Mouse (Mus musculus) liver, adult 2 months (tissue): ENCODE measurements at regions not wholly inside any gene's neighbourhood (a gene's known extent, or its start where the extent isn't known, plus 50 kb on each side); places are given as distances from the start of the nearest gene placed in this dataset.

ENCODE experiments used
- CTCF ChIP-seq: fragments of 200-500 bp; IDR thresholded peaks from 2 replicates; pipeline ENCODE4 v1.5.1; 2011; ENCODE audit warnings: low read depth, low read length, control low read depth
- POLR2A ChIP-seq: fragments of 200-500 bp; IDR thresholded peaks from 2 replicates; pipeline ENCODE4 v1.6.1; 2011; ENCODE audit warnings: low read length, control low read depth; ENCODE audit not compliant: insufficient read depth; ENCODE audit errors: extremely low read depth

DNA sequence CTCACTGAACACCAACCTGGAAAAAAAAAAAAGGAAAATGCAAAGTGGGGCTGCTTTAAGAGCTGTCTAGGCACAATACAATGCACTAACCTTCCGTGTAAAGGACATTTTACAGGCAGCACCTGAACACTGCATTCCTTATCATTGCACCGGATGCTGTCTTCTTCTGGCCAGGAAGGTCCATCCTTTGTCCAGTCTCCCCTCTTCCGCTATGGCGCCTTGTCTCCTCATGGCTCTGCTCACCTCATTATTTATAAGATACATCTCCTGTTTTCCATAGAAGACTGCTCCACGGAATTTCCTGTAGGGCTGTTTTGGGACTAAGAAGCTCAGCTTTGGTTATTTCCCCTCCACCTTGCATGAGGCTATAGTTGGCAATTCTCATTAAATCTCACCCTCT lies 102.8 kb upstream of the Spata13 start:
- TF ChIP-seq CTCF (no peak), POLR2A (no peak)
